Mouse (Mus musculus): ENCODE measurements around the gene Lyrm9.
A peak's percentile ranks its signal among the peaks of the same experiment; 100 is the strongest.

The Lyrm9 gene

GRCm38 (mm10) chr11:78826442-78827013 lies at the start of gene Lyrm9:
Gene Lyrm9, plus strand, starts transcription at chr11:78826584.
- Histone ChIP-seq H3K36me3 (ENCODE audit: insufficient read depth, low read length) (no peaks in the 10 kb centered on the region), H3K4me1 (replicated peaks; ENCODE audit: low read depth, low read length) (peaks cover 28% of the 10 kb centered on the region), H3K27me3 (ENCODE audit: insufficient read depth, low read length) (peaks cover 27% of the 10 kb centered on the region), H3K4me3 (replicated peaks; ENCODE audit: low read length) (peak within 1 kb of the TSS; percentile 86), H3K9me3 (ENCODE audit: low read length) (no peaks in the 10 kb centered on the region)
- TF ChIP-seq NANOG (IDR thresholded peaks at IDR 0.05; ENCODE audit: borderline replicate concordance, low read length), result no peak
- peak; percentile 44 for TF ChIP-seq CTCF (conservative IDR thresholded peaks at IDR 0.05; ENCODE audit: low read length)

GRCm38 (mm10) chr11:78777851-78778680 lies 48.3 kb upstream of the Lyrm9 start:
- Histone ChIP-seq H3K4me3 (replicated peaks; ENCODE audit: low read length) (no peak overlapping the region), H3K27me3 (ENCODE audit: insufficient read depth, low read length) (peaks cover 33% of the 10 kb centered on the region), H3K4me1 (replicated peaks; ENCODE audit: low read depth, low read length) (peaks cover 15% of the 10 kb centered on the region), H3K36me3 (ENCODE audit: insufficient read depth, low read length) (no peaks in the 10 kb centered on the region), H3K9me3 (ENCODE audit: low read length) (no peaks in the 10 kb centered on the region)
- no peak for TF ChIP-seq CTCF (conservative IDR thresholded peaks at IDR 0.05; ENCODE audit: low read length)
- TF ChIP-seq POU5F1 (IDR thresholded peaks at IDR 0.05; ENCODE audit: borderline replicate concordance, low read length), result no peak
- TF ChIP-seq NANOG (IDR thresholded peaks at IDR 0.05; ENCODE audit: borderline replicate concordance, low read length), result no peak

GRCm38 (mm10) chr11:78780002-78780401 lies 46.4 kb upstream of the Lyrm9 start:
- no peak overlapping the region for H3K4me3 ChIP-seq (replicated peaks; ENCODE audit: low read length)
- peaks cover 15% of the 10 kb centered on the region for H3K4me1 ChIP-seq (replicated peaks; ENCODE audit: low read depth, low read length)
- no peaks in the 10 kb centered on the region for H3K9me3 ChIP-seq (ENCODE audit: low read length)
- no peaks in the 10 kb centered on the region for H3K36me3 ChIP-seq (ENCODE audit: insufficient read depth, low read length)
- H3K27me3 ChIP-seq (ENCODE audit: insufficient read depth, low read length), result peaks cover 46% of the 10 kb centered on the region
- no peak for TF ChIP-seq NANOG (IDR thresholded peaks at IDR 0.05; ENCODE audit: borderline replicate concordance, low read length)
- no peak for TF ChIP-seq POU5F1 (IDR thresholded peaks at IDR 0.05; ENCODE audit: borderline replicate concordance, low read length)
- no peak for TF ChIP-seq CTCF (conservative IDR thresholded peaks at IDR 0.05; ENCODE audit: low read length)

GRCm38 (mm10) chr11:78780571-78780970 lies 45.8 kb upstream of the Lyrm9 start:
- peaks cover 15% of the 10 kb centered on the region for H3K4me1 ChIP-seq (replicated peaks; ENCODE audit: low read depth, low read length)
- H3K9me3 ChIP-seq (ENCODE audit: low read length), result no peaks in the 10 kb centered on the region
- no peak overlapping the region for H3K4me3 ChIP-seq (replicated peaks; ENCODE audit: low read length)
- H3K27me3 ChIP-seq (ENCODE audit: insufficient read depth, low read length), result peaks cover 51% of the 10 kb centered on the region
- no peaks in the 10 kb centered on the region for H3K36me3 ChIP-seq (ENCODE audit: insufficient read depth, low read length)
- no peak for TF ChIP-seq NANOG (IDR thresholded peaks at IDR 0.05; ENCODE audit: borderline replicate concordance, low read length)
- no peak for TF ChIP-seq POU5F1 (IDR thresholded peaks at IDR 0.05; ENCODE audit: borderline replicate concordance, low read length)
- no peak for TF ChIP-seq CTCF (conservative IDR thresholded peaks at IDR 0.05; ENCODE audit: low read length)

- H3K9me3 ChIP-seq (ENCODE audit: low read length), result no peaks in the 10 kb centered on the region
- TF ChIP-seq POU5F1 (IDR thresholded peaks at IDR 0.05; ENCODE audit: borderline replicate concordance, low read length) (no peak), CTCF (conservative IDR thresholded peaks at IDR 0.05; ENCODE audit: low read length) (no peak), NANOG (IDR thresholded peaks at IDR 0.05; ENCODE audit: borderline replicate concordance, low read length) (no peak)
- H3K4me1 ChIP-seq (replicated peaks; ENCODE audit: low read depth, low read length), result peaks cover 11% of the 10 kb centered on the region
- H3K27me3 ChIP-seq (ENCODE audit: insufficient read depth, low read length), result peaks cover 58% of the 10 kb centered on the region
- no peak overlapping the region for H3K4me3 ChIP-seq (replicated peaks; ENCODE audit: low read length)
- H3K36me3 ChIP-seq (ENCODE audit: insufficient read depth, low read length), result no peaks in the 10 kb centered on the region
Observed at GRCm38 (mm10) chr11:78782326-78782725, 44.1 kb upstream of the Lyrm9 start.

- H3K36me3 ChIP-seq (ENCODE audit: insufficient read depth, low read length), result no peaks in the 10 kb centered on the region
- H3K9me3 ChIP-seq (ENCODE audit: low read length), result no peaks in the 10 kb centered on the region
- TF ChIP-seq POU5F1 (IDR thresholded peaks at IDR 0.05; ENCODE audit: borderline replicate concordance, low read length) (no peak), NANOG (IDR thresholded peaks at IDR 0.05; ENCODE audit: borderline replicate concordance, low read length) (no peak), CTCF (conservative IDR thresholded peaks at IDR 0.05; ENCODE audit: low read length) (no peak)
- H3K4me1 ChIP-seq (replicated peaks; ENCODE audit: low read depth, low read length), result peaks cover 6% of the 10 kb centered on the region
- peaks cover 62% of the 10 kb centered on the region for H3K27me3 ChIP-seq (ENCODE audit: insufficient read depth, low read length)
- no peak overlapping the region for H3K4me3 ChIP-seq (replicated peaks; ENCODE audit: low read length)
Observed at GRCm38 (mm10) chr11:78782791-78783347, 43.5 kb upstream of the Lyrm9 start.

GRCm38 (mm10) chr11:78786013-78786431 lies 40.4 kb upstream of the Lyrm9 start:
- no peaks in the 10 kb centered on the region for H3K9me3 ChIP-seq (ENCODE audit: low read length)
- 0 out of 2 replicates have a peak, but pooled peaks cover 3% of the 10 kb centered on the region for H3K4me1 ChIP-seq (replicated peaks; ENCODE audit: low read depth, low read length)
- H3K27me3 ChIP-seq (ENCODE audit: insufficient read depth, low read length), result peaks cover 59% of the 10 kb centered on the region
- no peak for TF ChIP-seq CTCF (conservative IDR thresholded peaks at IDR 0.05; ENCODE audit: low read length)
- TF ChIP-seq NANOG (IDR thresholded peaks at IDR 0.05; ENCODE audit: borderline replicate concordance, low read length), result no peak
- no peak for TF ChIP-seq POU5F1 (IDR thresholded peaks at IDR 0.05; ENCODE audit: borderline replicate concordance, low read length)
- H3K4me3 ChIP-seq (replicated peaks; ENCODE audit: low read length), result no peak overlapping the region
- H3K36me3 ChIP-seq (ENCODE audit: insufficient read depth, low read length), result no peaks in the 10 kb centered on the region

GRCm38 (mm10) chr11:78789370-78790060 lies 36.9 kb upstream of the Lyrm9 start:
- peaks cover 67% of the 10 kb centered on the region for H3K27me3 ChIP-seq (ENCODE audit: insufficient read depth, low read length)
- no peak for TF ChIP-seq NANOG (IDR thresholded peaks at IDR 0.05; ENCODE audit: borderline replicate concordance, low read length)
- TF ChIP-seq CTCF (conservative IDR thresholded peaks at IDR 0.05; ENCODE audit: low read length), result no peak
- TF ChIP-seq POU5F1 (IDR thresholded peaks at IDR 0.05; ENCODE audit: borderline replicate concordance, low read length), result no peak
- H3K4me1 ChIP-seq (replicated peaks; ENCODE audit: low read depth, low read length), result peaks cover 20% of the 10 kb centered on the region
- H3K36me3 ChIP-seq (ENCODE audit: insufficient read depth, low read length), result no peaks in the 10 kb centered on the region
- H3K4me3 ChIP-seq (replicated peaks; ENCODE audit: low read length), result no peak overlapping the region
- H3K9me3 ChIP-seq (ENCODE audit: low read length), result no peaks in the 10 kb centered on the region

All from E14TG2a.4 (cell line).